Comparison of ENCODE assay signal across 8 mouse cellular contexts in genomic region chr8:70439055-70439847, GRCm38 (mm10). TPM values are rescaled to one million over a fixed set of nuclear protein-coding genes. Genes with fewer than 3 reads are reported as not detected.
DNase-seq lines count a peak whose midpoint lies in the region; ATAC-seq and TF ChIP-seq lines count a peak whose summit lies in the region.

Crtc1 (minus strand) TSS chr8:70439579.

- peak within 1 kb of the TSS; percentile 90 for H3K27ac ChIP-seq in gastrocnemius, adult 2 months
- H3K27ac ChIP-seq in hindbrain, postnatal 0 days, result peak within 1 kb of the TSS; percentile 86
- H3K27ac ChIP-seq in left cerebral cortex, adult 2 months, result peak within 1 kb of the TSS; percentile 80

- no peak for TF ChIP-seq CTCF in gastrocnemius, adult 2 months (IDR thresholded peaks at IDR 0.05)
- TF ChIP-seq CTCF in hindbrain, postnatal 0 days (IDR thresholded peaks at IDR 0.05; ENCODE audit: low read depth), result no peak
- TF ChIP-seq CTCF in left cerebral cortex, adult 2 months (IDR thresholded peaks at IDR 0.05), result no peak

- no peaks in the 10 kb centered on the region for H3K36me3 ChIP-seq in hindbrain, postnatal 0 days (ENCODE audit: insufficient read depth, low read length)

- H3K9ac ChIP-seq in hindbrain, postnatal 0 days (replicated peaks; ENCODE audit: low read length), result peak within 1 kb of the TSS; percentile 70

- 1% methylated on average over 68 of the region's 70 CpGs for WGBS in hindbrain, postnatal 0 days

- peak; percentile 97 for ATAC-seq in hindbrain, postnatal 0 days
- peak; percentile 97 for ATAC-seq in megakaryocyte, adult 5-6 weeks (ENCODE audit: poor library complexity, severe bottlenecking)

- peaks cover 12% of the 10 kb centered on the region for H3K4me1 ChIP-seq in hindbrain, postnatal 0 days (ENCODE audit: insufficient read depth, low read length)

- peak within 1 kb of the TSS; percentile 92 for H3K4me3 ChIP-seq in gastrocnemius, adult 2 months
- peak within 1 kb of the TSS; percentile 73 for H3K4me3 ChIP-seq in hindbrain, postnatal 0 days (ENCODE audit: low read length)
- H3K4me3 ChIP-seq in left cerebral cortex, adult 2 months, result peak within 1 kb of the TSS; percentile 89

- H3K27me3 ChIP-seq in hindbrain, postnatal 0 days (ENCODE audit: insufficient read depth, low read length), result no peaks in the 10 kb centered on the region

- peak; percentile 97 for DNase-seq in WW6 (ENCODE audit: low read depth, low spot score)
- peak; percentile 95 to 98 for DNase-seq in cerebellum, postnatal 4 days (ENCODE audit: low spot score in 2 of 2)
- DNase-seq in gastrocnemius, adult 2 months, result peak; percentile 99
- peak; percentile 99 for DNase-seq in hindbrain, postnatal 0 days (ENCODE audit: low spot score)
- DNase-seq in left cerebral cortex, adult 2 months (ENCODE audit: extremely low spot score in 1 of 2, low spot score in 2 of 2), result peak; percentile 95 to 97
- DNase-seq in right cerebral cortex, adult 2 months (ENCODE audit: low spot score in 2 of 2), result peak; percentile 94 to 95
- DNase-seq in urinary bladder, postnatal 14 days (ENCODE audit: low spot score), result peak; percentile 97

- H3K4me2 ChIP-seq in hindbrain, postnatal 0 days (ENCODE audit: low read depth, low read length), result peak within 1 kb of the TSS; percentile 69

- no peaks in the 10 kb centered on the region for H3K9me3 ChIP-seq in hindbrain, postnatal 0 days (ENCODE audit: low read length)

- intact Hi-C loops in gastrocnemius, adult 2 months (cut with DNase I), result loop anchor here (5.0 kb wide), 1 partner anchor 42 kb away; no protein-coding TSS in a partner anchor
- intact Hi-C loops in left cerebral cortex, adult 2 months (cut with DNase I), result loop anchor here (1.0 kb wide), 1 partner anchor 21 kb away; no protein-coding TSS in a partner anchor

RNA-seq across cellular contexts. Expression of gene Crtc1, which starts in this region (rescaled TPM):
- total RNA-seq in gastrocnemius, adult 2 months (2021), result 1 to 10 TPM; 8.9 to 9.5 TPM
- 51.8 and 54.0 TPM in 2 replicates for total RNA-seq in hindbrain, postnatal 0 days (2014; rRNA removed)
- polyA plus RNA-seq in hindbrain, postnatal 0 days (2015; fragmentation: Nextera tagmentation; extraction: Ambion mirVana), result 31.5 and 39.3 TPM in 2 replicates
- total RNA-seq in left cerebral cortex, adult 2 months (2021), result 100 to 1,000 TPM; 134 to 153 TPM
- 2.7 and 3.9 TPM in 2 replicates for total RNA-seq in megakaryocyte, adult 5-6 weeks (2015)
- 2.2 TPM in 2 replicates for total RNA-seq in megakaryocyte, adult 5-6 weeks (2017)

Comparison
In these comparisons a context has a peak if more than half of its experiments do, and no peak if none do; other contexts are left out.
1. Peak in every context shown above with its lines: DNase-seq, ATAC-seq, H3K4me3 ChIP-seq and H3K27ac ChIP-seq.